Mouse (Mus musculus) retina, adult 2 months (tissue): ENCODE measurements at regions not wholly inside any gene's neighbourhood (a gene's known extent, or its start where the extent isn't known, plus 50 kb on each side); places are given as distances from the start of the nearest gene placed in this dataset.

Experiments
- DNase-seq: peaks from one replicate; pipeline ENCODE4 v3.0.0-alpha.2; 2012; ENCODE audit warnings: low read depth, low spot score

DNA sequence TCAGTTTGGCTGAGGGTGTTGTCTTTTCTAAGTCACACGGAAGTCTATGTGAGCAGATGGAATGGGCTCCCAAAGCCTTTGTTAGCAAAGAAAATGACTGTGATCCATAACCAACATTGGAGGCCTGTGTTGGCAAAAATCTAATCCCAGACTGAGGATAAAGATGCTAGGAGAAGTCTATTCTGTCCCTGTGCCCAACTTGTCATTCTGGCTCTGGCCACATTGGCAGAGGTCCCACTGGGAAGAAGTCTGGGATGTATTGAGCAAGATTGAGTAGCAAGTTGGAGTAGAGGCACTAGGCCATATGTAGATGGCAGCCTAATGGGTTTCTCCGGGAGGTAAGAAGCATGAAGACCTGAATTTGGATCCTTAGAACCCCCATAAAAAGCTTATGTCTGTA lies 54.1 kb downstream of the Nog start:
- no peak for DNase-seq

DNA sequence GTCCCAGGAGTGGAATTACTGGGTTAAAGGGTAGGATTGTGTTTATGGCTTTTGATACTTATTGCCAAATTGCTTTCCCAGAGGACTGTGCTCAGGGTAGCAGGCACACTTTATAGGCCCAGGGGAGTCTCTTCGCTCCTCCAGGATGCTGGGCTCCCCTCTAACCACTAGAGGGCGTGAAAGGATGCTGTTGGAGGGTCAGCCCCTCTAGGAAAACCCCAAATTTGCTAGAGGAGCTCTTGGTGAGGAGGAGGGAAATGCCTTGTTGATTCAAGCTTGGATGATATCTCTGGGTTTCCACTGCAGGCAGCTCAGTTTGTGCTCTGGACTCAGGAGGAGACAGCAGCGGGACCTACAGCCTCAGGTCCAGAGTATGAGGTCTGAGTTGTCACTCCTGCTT lies 58.8 kb downstream of the Nog start:
- no peak for DNase-seq

DNA sequence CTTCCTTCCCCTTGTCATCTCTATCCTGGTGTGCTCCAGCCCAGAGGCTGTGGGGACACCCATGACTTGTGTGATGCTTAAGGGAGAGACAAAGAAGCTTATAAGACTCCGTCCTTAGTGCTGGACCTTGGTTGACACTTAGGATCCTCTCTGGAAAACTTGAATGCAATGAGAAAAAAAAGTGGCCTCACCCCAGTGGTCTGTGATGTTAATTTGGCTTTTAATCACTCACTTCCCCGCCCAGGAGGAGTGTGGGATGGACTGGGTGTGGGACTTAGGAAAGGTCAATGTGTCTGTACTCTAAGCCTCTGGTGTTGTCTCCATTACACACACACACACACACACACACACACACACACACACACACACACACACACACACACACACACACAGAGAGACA lies 60.0 kb downstream of the Nog start:
- no peak for DNase-seq

GRCm38 (mm10) chr11:89239891-89240290 lies 62.2 kb downstream of the Nog start:
- DNase-seq, result no peak

DNA sequence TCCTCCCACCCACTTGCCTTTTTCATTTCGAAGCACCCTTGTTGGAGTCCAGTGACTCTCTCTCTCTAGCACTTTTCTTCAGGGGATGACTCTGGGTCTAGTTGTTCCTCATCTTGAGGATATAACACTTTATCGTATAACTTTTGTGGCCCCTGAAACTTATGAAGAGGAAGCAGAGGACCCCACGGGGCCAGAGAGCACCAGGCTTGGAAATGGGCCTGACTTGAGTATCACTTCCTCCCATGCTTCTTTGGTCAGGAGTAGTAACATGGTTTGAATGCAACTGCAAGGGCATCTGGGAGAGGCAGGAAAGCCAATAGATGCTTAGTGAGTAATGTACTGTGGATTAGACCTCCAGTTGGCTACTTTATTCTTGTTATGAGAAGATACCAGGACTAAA lies 65.2 kb downstream of the Nog start:
- DNase-seq, result no peak

DNA sequence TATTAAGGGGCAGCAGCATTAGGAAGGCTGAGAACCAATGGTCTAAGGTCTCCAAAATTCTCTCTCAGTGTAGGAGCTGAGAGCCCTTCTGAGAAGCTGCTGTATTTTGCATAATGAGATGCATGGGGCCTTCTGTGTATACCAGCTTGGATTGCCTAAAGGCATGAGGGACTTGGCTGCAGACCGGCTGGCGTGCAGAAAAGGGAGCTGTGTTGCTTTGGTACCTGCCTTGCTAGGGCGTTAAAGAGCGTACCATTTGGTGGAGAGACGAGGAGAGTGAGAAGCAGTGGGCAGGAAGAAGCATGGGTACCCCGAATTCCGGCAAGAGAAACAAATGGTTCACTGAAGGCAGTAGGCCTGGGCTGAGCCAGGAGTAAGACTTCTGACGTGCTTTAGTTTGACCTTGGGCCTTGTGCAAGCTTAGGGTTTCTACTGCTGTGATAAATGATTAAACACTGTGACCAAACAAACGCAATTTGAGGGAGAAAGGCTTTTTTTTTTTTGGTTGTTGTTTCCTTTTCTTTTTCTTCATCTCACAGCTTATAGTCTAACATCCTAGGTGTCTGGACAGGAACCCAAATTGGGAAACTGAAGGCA lies 69.2 kb downstream of the Nog start:
- no peak for DNase-seq

GRCm38 (mm10) chr11:89229726-89230125 lies 72.4 kb downstream of the Nog start:
- no peak for DNase-seq

- DNase-seq, result no peak
These were observed 88.9 kb downstream of the Nog start for GRCm38 (mm10) chr11:89213204-89213603.

DNA sequence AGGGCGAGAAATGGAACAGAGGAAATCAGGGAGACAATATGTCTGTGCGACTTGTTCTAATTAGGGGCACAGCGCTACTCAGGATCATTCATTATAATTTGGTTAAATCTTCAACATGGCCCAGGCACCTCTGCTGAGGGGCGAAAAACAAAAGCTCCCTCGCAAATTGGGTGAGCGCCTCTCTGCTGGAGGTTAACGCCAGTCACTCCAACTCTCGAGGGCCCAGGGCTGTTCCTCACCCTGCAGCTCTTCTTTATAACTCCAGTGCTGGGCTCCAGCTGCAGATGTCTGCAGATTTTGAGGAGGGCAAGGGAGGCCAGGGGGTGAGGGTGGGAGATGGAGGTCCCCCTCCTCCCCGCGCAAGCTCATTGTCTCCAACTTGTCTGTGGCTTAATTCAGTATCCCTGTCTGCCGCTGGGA lies 92.6 kb downstream of the Nog start:
- DNase-seq, result no peak

GRCm38 (mm10) chr11:89209072-89209471 lies 93.1 kb downstream of the Nog start:
- DNase-seq, result no peak

DNA sequence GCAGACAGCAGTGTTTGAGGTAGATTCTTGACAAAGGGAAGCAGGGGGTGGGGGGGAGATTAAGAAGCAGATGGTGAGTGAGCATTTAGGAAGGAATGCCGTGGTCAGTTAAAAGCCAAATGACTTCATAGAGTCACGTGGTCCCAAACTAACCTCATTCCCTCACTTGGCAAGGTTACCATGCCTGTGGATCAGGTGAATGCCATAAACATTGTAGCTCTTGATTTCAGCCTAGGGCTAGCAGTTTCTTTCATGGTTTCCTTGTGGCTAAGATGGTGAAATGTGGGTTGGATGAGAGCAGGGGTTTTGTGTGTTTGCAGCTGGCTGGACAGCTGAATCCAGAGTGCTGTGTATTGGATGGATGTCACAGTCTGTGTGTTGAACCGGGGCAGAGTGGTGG lies 95.3 kb downstream of the Nog start:
- no peak for DNase-seq

GRCm38 (mm10) chr11:89204948-89205545 lies 97.1 kb downstream of the Nog start:
- DNase-seq, result no peak

DNA sequence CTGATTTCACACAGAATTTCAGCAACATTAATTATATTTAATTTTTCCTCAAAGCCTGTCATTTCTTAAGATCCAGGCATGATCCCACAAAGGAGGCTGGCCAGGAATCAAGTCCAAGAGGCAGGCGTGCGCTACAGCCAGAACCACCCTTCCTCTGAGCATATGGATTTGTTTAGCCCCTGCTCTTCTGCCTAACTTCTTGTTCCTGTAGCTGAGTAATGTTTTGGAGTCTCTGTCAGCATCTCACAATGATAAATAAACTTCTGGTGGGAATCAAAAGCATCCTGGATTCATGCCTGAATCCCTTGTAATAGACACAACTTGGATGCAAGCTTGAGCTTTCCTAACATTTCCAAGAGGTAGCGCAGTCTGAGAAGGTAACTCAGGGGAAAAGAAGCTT lies 101.7 kb downstream of the Nog start:
- no peak for DNase-seq

DNA sequence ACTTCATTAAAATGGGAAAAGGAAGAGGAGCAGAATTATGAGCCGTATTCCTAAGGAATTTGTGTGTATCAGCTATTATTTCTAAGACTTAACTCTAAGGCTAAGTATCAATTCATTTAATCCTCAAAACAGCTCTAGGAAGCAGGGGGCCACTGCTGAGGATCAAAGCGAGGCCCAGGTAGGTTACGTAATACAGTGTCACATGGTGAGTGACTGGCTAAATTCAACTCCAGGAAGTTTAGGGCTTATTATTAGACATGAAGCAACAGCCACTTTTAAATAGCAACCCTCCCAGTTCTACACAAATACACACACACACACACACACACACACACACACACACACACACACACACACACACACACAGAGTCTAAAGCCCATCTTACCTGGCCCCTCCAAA lies 109.3 kb downstream of the Nog start:
- DNase-seq, result no peak

GRCm38 (mm10) chr11:89186911-89187621 lies 113.4 kb downstream of the Gm525 start:
- no peak for DNase-seq

GRCm38 (mm10) chr11:89185862-89186261 lies 112.2 kb downstream of the Gm525 start:
- DNase-seq, result no peak

- no peak for DNase-seq
These were observed 107.8 kb downstream of the Gm525 start for GRCm38 (mm10) chr11:89181471-89181870.

DNA sequence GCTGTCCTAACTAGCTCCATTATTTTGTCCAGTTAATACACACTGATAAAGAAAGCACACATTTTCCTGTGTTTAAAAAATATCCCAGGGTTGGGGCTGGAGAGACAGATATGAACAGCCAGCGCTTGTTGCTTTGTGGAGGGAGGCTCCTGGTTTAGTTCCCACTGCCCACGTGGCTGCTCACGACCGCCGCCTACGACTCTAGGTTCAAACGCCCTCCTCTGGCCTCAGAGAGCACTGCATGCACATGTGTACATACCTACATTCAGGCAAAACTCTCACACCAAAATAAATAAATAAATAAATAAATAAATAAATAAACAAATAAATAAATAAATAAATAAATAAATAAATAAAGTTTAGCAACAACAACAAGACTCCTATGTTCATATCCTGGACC lies 104.8 kb downstream of the Gm525 start:
- DNase-seq, result no peak

- no peak for DNase-seq
These were observed 101.9 kb downstream of the Gm525 start for GRCm38 (mm10) chr11:89175511-89175910.

DNA sequence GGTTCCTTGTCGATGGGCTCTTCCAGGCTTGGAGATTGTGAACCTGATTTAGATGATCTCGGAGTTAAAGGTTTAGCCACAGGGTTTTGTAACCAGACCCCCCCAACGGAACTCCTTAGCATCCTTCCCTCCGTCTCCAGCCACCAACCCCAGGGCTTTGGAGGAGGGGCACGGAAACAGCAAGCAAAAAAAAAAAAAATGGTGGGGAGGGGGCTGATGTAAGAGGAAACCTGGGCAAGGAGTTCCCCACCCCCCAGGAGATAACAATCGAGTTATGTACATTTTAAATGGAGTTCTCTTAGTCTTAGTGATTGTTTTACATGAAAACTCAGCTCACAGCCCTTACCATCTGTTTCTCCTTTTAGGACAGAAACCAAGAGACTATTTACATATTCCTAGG lies 101.3 kb downstream of the Gm525 start:
- no peak for DNase-seq

DNA sequence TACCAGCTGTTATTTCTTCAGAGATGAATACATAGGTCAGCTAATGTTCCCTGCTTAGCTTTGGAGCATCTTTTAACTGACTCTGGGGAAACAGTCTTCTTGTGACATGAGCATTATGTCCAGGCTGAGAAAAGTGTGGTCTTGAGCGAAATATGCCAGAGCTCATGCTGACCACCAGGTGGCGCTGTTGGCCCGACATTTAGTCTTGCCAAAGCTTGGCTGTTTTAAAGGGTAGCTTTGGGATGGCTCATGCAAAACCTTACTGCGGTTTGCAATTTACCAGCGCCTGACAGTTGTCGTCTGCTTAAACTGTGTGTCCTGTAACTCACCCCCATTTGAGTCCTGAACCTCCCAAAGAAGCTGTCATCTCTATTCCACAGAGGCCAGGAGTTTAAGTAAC lies 91.6 kb downstream of the Gm525 start:
- peak; percentile 45 for DNase-seq

- DNase-seq, result no peak
These were observed 80.1 kb downstream of the Gm525 start for GRCm38 (mm10) chr11:89153466-89154406.
